Mouse (Mus musculus): ENCODE measurements around the gene Sh2d1b2. TPM values are rescaled to one million over a fixed set of nuclear protein-coding genes. Genes with fewer than 3 reads are reported as not detected.

Gene Sh2d1b2
- total RNA-seq, 1 experiment: not detected

GRCm38 (mm10) chr1:170213181-170213879 is 19.2 kb upstream of the Sh2d1b2 start:
- Histone ChIP-seq H3K9me3 (ENCODE audit: control insufficient read depth, insufficient read depth, low read depth, low read length) (no peaks in the 10 kb centered on the region), H3K9ac (ENCODE audit: insufficient read depth, low read depth, low read length, poor library complexity, severe bottlenecking) (no peak overlapping the region), H3K4me1 (ENCODE audit: control insufficient read depth in 2 of 2, insufficient read depth in 2 of 2, low read length in 2 of 2, poor library complexity in 1 of 2) (no peaks in the 10 kb centered on the region; a peak in 1 of 4 replicates), H3K27ac (ENCODE audit: insufficient read depth, low read depth, low read length, poor library complexity, severe bottlenecking) (no peak overlapping the region), H3K4me3 (ENCODE audit: insufficient read depth in 1 of 2, low read depth in 1 of 2, low read length in 2 of 2, poor library complexity in 1 of 2, severe bottlenecking in 1 of 2) (no peak overlapping the region), H3K36me3 (ENCODE audit: control insufficient read depth, insufficient read depth, low read length, poor library complexity, severe bottlenecking) (peaks cover 8% of the 10 kb centered on the region)
- DNase-seq (ENCODE audit: low read depth, low spot score): no peak
- TF ChIP-seq HCFC1 (IDR thresholded peaks at IDR 0.05; ENCODE audit: borderline replicate concordance, insufficient read depth, low read length) (no peak), CHD2 (IDR thresholded peaks at IDR 0.05; ENCODE audit: low read depth, low read length) (no peak), ZNF384 (IDR thresholded peaks at IDR 0.05; ENCODE audit: low read depth, low read length) (no peak), MAFK (IDR thresholded peaks at IDR 0.05; ENCODE audit: insufficient read depth, low read depth, low read length) (no peak), ZC3H11A (IDR thresholded peaks at IDR 0.05; ENCODE audit: borderline replicate concordance, low read depth, low read length) (no peak)
- in situ Hi-C loops (cut with MboI; ENCODE audit: low sequenced_read_pairs in 2 of 2, unreplicated experiment in 2 of 2): loop anchor here (25.0 kb wide), 1 partner anchor 399 kb away; no protein-coding TSS in a partner anchor

GRCm38 (mm10) chr1:170214383-170214756 is 18.2 kb upstream of the Sh2d1b2 start:
- no peak for DNase-seq (ENCODE audit: low read depth, low spot score)
- no peak overlapping the region for H3K27ac ChIP-seq (ENCODE audit: insufficient read depth, low read depth, low read length, poor library complexity, severe bottlenecking)
- in situ Hi-C loops (cut with MboI; ENCODE audit: low sequenced_read_pairs in 2 of 2, unreplicated experiment in 2 of 2): loop anchor here (25.0 kb wide), 1 partner anchor 398 kb away; no protein-coding TSS in a partner anchor

GRCm38 (mm10) chr1:170214757-170215522 is 17.6 kb upstream of the Sh2d1b2 start, which contains the start of gene Uhmk1:
Uhmk1 (minus strand) TSS chr1:170215397.
- Histone ChIP-seq H3K4me1 (ENCODE audit: control insufficient read depth in 2 of 2, insufficient read depth in 2 of 2, low read length in 2 of 2, poor library complexity in 1 of 2) (no peaks in the 10 kb centered on the region; a peak in 1 of 4 replicates), H3K4me3 (ENCODE audit: insufficient read depth in 1 of 2, low read depth in 1 of 2, low read length in 2 of 2, poor library complexity in 1 of 2, severe bottlenecking in 1 of 2) (peak within 1 kb of the TSS; percentile 81 to 90), H3K9me3 (ENCODE audit: control insufficient read depth, insufficient read depth, low read depth, low read length) (no peaks in the 10 kb centered on the region), H3K9ac (ENCODE audit: insufficient read depth, low read depth, low read length, poor library complexity, severe bottlenecking) (peak within 1 kb of the TSS; percentile 96), H3K27ac (ENCODE audit: insufficient read depth, low read depth, low read length, poor library complexity, severe bottlenecking) (no peak within 1 kb of the TSS), H3K36me3 (ENCODE audit: control insufficient read depth, insufficient read depth, low read length, poor library complexity, severe bottlenecking) (peaks cover 8% of the 10 kb centered on the region)
- TF ChIP-seq HCFC1 (IDR thresholded peaks at IDR 0.05; ENCODE audit: borderline replicate concordance, insufficient read depth, low read length): peak; percentile 40; the same call in 1 of the 2 replicates
- no peak for TF ChIP-seq ZC3H11A (IDR thresholded peaks at IDR 0.05; ENCODE audit: borderline replicate concordance, low read depth, low read length)
- TF ChIP-seq MAFK (IDR thresholded peaks at IDR 0.05; ENCODE audit: insufficient read depth, low read depth, low read length): no peak
- DNase-seq (ENCODE audit: low read depth, low spot score): peak; percentile 56
- in situ Hi-C loops (cut with MboI; ENCODE audit: low sequenced_read_pairs in 2 of 2, unreplicated experiment in 2 of 2): loop anchor here (25.0 kb wide), 1 partner anchor 397 kb away; no protein-coding TSS in a partner anchor

More at GRCm38 (mm10) chr1:170214383-170214756, 18.2 kb upstream of the Sh2d1b2 start:
- Histone ChIP-seq H3K9ac (ENCODE audit: insufficient read depth, low read depth, low read length, poor library complexity, severe bottlenecking) (peak overlapping the region; percentile 96; the same call in 1 of the 2 replicates), H3K9me3 (ENCODE audit: control insufficient read depth, insufficient read depth, low read depth, low read length) (no peaks in the 10 kb centered on the region), H3K36me3 (ENCODE audit: control insufficient read depth, insufficient read depth, low read length, poor library complexity, severe bottlenecking) (peaks cover 8% of the 10 kb centered on the region), H3K4me1 (ENCODE audit: control insufficient read depth in 2 of 2, insufficient read depth in 2 of 2, low read length in 2 of 2, poor library complexity in 1 of 2) (no peaks in the 10 kb centered on the region; a peak in 1 of 4 replicates), H3K4me3 (ENCODE audit: insufficient read depth in 1 of 2, low read depth in 1 of 2, low read length in 2 of 2, poor library complexity in 1 of 2, severe bottlenecking in 1 of 2) (peak overlapping the region; percentile 81 to 90)
- TF ChIP-seq CHD2 (IDR thresholded peaks at IDR 0.05; ENCODE audit: low read depth, low read length) (no peak), ZNF384 (IDR thresholded peaks at IDR 0.05; ENCODE audit: low read depth, low read length) (no peak)

- TF ChIP-seq ZNF384 (IDR thresholded peaks at IDR 0.05; ENCODE audit: low read depth, low read length): no peak
- H3K4me1 ChIP-seq (ENCODE audit: control insufficient read depth in 2 of 2, insufficient read depth in 2 of 2, low read length in 2 of 2, poor library complexity in 1 of 2): no peaks in the 10 kb centered on the region; a peak in 1 of 4 replicates
- no peaks in the 10 kb centered on the region for H3K9me3 ChIP-seq (ENCODE audit: control insufficient read depth, insufficient read depth, low read depth, low read length)
- peaks cover 7% of the 10 kb centered on the region for H3K36me3 ChIP-seq (ENCODE audit: control insufficient read depth, insufficient read depth, low read length, poor library complexity, severe bottlenecking)
- H3K27ac ChIP-seq (ENCODE audit: insufficient read depth, low read depth, low read length, poor library complexity, severe bottlenecking): no peak overlapping the region
- no peak for DNase-seq (ENCODE audit: low read depth, low spot score)
- in situ Hi-C loops (cut with MboI; ENCODE audit: low sequenced_read_pairs in 2 of 2, unreplicated experiment in 2 of 2): loop anchor here (25.0 kb wide), 1 partner anchor 397 kb away; no protein-coding TSS in a partner anchor
- peak overlapping the region in 1 of 2 experiments; percentile 81; a peak in 2 of 4 replicates for H3K4me3 ChIP-seq (ENCODE audit: insufficient read depth in 1 of 2, low read depth in 1 of 2, low read length in 2 of 2, poor library complexity in 1 of 2, severe bottlenecking in 1 of 2)
- H3K9ac ChIP-seq (ENCODE audit: insufficient read depth, low read depth, low read length, poor library complexity, severe bottlenecking): no peak overlapping the region
Measured at GRCm38 (mm10) chr1:170215590-170215989, 17.0 kb upstream of the Sh2d1b2 start.

All from ES-E14 (cell line).